Mouse (Mus musculus) stomach, postnatal 0 days (tissue): ENCODE measurements around the gene Ptpn11. TPM values are rescaled to one million over a fixed set of nuclear protein-coding genes. Genes with fewer than 3 reads are reported as not detected.

Experiments
- ATAC-seq: fragments of 200-750 bp; cut with Nextera tagmentation; 2 replicates; pipeline ENCODE4 v1.8.0; 2017; ENCODE audit not compliant: low FRiP score, low TSS enrichment
- DNase-seq: peaks from one replicate; pipeline ENCODE4 v3.0.0-alpha.2; 2016; ENCODE audit warnings: low spot score
- H3K27ac ChIP-seq: fragments of 300-500 bp; sonication (generic); replicated peaks from 2 replicates; pipeline ENCODE4 v1.5.1; 2014; ENCODE audit warnings: mild to moderate bottlenecking, control low read depth
- H3K27me3 ChIP-seq: fragments of 300-500 bp; sonication (generic); 2 replicates; pipeline ENCODE4 v1.6.1; 2014; ENCODE audit warnings: low read length; ENCODE audit not compliant: control insufficient read depth, insufficient read depth
- H3K36me3 ChIP-seq: fragments of 300-500 bp; sonication (generic); 2 replicates; pipeline ENCODE4 v1.6.1; 2014; ENCODE audit warnings: low read length, mixed read lengths; ENCODE audit not compliant: control insufficient read depth, insufficient read depth
- H3K4me1 ChIP-seq: fragments of 300-500 bp; sonication (generic); replicated peaks from 2 replicates; pipeline ENCODE4 v1.6.1; 2014; ENCODE audit warnings: antibody characterized with exemption; ENCODE audit not compliant: control insufficient read depth, insufficient read depth
- H3K4me2 ChIP-seq: fragments of 300-500 bp; sonication (generic); replicated peaks from 2 replicates; pipeline ENCODE4 v1.6.1; 2014; ENCODE audit warnings: low read depth, mild to moderate bottlenecking, control low read depth, moderate library complexity
- H3K4me3 ChIP-seq: fragments of 300-500 bp; sonication (generic); 2 replicates; pipeline ENCODE4 v1.5.1; 2014; ENCODE audit warnings: low read depth, low read length, control low read depth
- H3K9ac ChIP-seq: fragments of 300-500 bp; sonication (generic); 2 replicates; pipeline ENCODE4 v1.6.1; 2014; ENCODE audit warnings: mild to moderate bottlenecking, low read length, control low read depth, mixed read lengths
- H3K9me3 ChIP-seq: fragments of 300-500 bp; sonication (generic); 2 replicates; pipeline ENCODE4 v1.6.1; 2016; ENCODE audit warnings: low read length; ENCODE audit not compliant: control insufficient read depth
- CTCF ChIP-seq: IDR thresholded peaks from 2 replicates; pipeline ENCODE4 v1.5.1; 2016; ENCODE audit warnings: antibody characterized with exemption, low read depth, mild to moderate bottlenecking, moderate library complexity
- EP300 ChIP-seq: optimal IDR thresholded peaks from 2 replicates; pipeline ENCODE3; 2016; ENCODE audit warnings: antibody characterized with exemption
- WGBS: fragments of 180-500 bp; shearing (Covaris S2); extraction: QIAGEN DNeasy Blood & Tissue Kit; methylation state at CpG from one replicate; pipeline ENCODE4 v1.1.7; 2014; 5-methylcytosine and 5-hydroxymethylcytosine counted together
- polyA plus RNA-seq: library from polyadenylated mRNA; unstranded; fragments of >200 nt; fragmentation: Nextera tagmentation; extraction: Ambion mirVana; gene quantifications from 2 replicates; pipeline ENCODE4 v1.2.1, GENCODE M21; 2015

Gene Ptpn11
- polyA plus RNA-seq, 1 experiment from 2014 or later, result 15.0 TPM

DNA sequence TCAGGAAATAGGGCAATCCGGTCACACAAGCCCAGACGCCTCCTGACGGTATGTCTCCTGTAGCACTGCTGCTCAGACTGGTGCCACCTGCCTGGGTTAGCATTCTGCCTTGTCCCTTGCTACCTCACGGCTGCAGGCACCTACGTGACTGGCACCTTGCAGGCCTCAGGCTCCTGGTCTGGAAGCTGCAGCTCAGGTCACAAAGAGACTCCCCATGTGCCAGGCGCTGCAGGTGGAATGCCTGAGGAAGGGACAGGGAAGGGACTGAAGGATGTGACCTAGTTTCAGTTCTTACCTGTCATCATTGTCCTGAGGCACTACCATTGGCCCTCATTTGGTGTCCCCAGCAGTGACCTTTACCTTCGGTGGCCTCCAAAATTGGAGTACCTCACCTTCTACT, 82.0 kb downstream of the Ptpn11 start:
- Histone ChIP-seq H3K4me1 (no peaks in the 10 kb centered on the region), H3K27me3 (no peaks in the 10 kb centered on the region), H3K4me3 (no peak overlapping the region), H3K9ac (no peak overlapping the region), H3K4me2 (no peak overlapping the region), H3K36me3 (no peaks in the 10 kb centered on the region), H3K27ac (no peak overlapping the region), H3K9me3 (no peaks in the 10 kb centered on the region)
- TF ChIP-seq EP300, result no peak
- no peak for TF ChIP-seq CTCF
- ATAC-seq, result no peak
- DNase-seq, result no peak
- 50% methylated on average over 7 of the region's 7 CpGs for whole genome bisulfite sequencing

DNA sequence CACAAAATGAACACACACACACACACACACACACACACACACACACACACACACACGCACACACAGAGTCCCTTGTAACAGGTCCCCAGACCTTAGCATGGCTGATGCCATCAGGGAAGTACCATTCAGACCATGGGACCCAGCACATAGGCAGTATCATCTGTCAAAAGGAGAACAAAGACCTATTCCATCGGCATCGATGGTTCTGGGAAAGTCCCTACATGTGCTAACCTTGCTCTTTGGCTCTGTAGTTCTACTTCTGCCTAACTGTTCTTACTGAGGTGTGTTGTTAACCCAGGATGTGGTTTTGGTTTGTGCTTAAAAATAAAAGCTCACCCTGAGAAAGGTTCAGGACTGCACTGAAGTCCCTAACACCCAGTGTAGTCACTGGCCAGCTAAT, 84.3 kb downstream of the Ptpn11 start:
- 77% methylated on average over 3 of the region's 3 CpGs for WGBS
- no peak for TF ChIP-seq CTCF
- TF ChIP-seq EP300, result no peak
- Histone ChIP-seq H3K4me1 (no peaks in the 10 kb centered on the region), H3K27ac (no peak overlapping the region), H3K4me2 (no peak overlapping the region), H3K9ac (no peak overlapping the region), H3K36me3 (no peaks in the 10 kb centered on the region), H3K9me3 (no peaks in the 10 kb centered on the region), H3K4me3 (no peak overlapping the region), H3K27me3 (no peaks in the 10 kb centered on the region)
- DNase-seq (no peak), ATAC-seq (no peak)

DNA sequence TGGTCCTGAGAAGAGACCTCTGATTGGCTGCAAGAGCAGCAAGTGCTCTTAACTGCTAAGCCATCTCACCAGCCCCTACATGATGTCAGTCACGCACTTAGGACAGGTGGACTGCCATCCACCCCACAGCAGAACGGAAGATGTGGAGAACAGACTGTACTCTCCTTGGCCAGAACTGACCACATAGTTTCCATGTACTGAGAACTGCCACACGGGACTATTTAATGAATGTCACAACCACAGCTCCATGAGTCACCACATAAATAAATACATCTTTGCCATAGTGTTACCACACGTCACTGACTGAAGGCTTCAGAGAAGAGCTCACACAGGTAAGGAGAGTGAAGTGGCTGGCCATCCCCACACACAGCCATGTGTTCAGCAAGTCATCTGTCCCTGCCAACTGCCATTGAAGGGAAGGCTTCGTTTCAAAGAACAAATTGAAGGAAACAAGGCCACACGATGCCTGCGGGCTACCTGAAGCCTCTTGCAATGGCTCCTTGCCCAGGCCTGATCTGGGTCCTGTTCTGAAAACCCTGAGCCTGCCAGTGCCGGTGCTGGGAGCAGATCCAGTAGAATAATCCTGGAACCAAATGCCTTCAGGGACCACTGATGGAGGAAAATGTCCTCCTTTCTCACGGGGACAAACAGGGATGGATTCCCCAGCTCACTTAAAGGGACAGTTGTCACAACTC, 90.2 kb downstream of the Ptpn11 start:
- no peaks in the 10 kb centered on the region for H3K27me3 ChIP-seq

DNA sequence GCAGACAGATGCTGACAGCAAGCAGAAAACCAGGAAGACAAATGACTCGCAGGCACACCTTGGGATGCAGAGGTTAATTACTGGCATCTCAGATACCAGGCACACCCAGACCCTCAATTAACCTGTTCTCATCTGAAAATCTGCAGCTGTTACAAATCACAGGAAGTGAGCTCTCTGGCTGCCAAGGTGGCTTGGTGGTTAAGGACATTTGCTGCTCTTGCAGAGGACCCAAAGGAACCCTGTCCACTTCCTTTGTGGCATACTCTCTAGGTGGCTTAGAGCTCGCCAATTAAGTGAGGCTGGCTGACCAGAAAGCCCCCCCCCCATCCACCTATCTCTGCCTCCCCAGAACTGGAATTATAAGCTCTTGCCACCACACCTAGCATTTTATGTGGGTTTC, 91.1 kb downstream of the Ptpn11 start:
- no peak for DNase-seq
- no peaks in the 10 kb centered on the region for H3K4me1 ChIP-seq
- 43% methylated on average over 2 of the region's 2 CpGs for WGBS
- no peaks in the 10 kb centered on the region for H3K27me3 ChIP-seq
- H3K9ac ChIP-seq, result no peak overlapping the region
- H3K9me3 ChIP-seq, result no peaks in the 10 kb centered on the region
- TF ChIP-seq EP300, result no peak
- TF ChIP-seq CTCF, result no peak
- H3K27ac ChIP-seq, result no peak overlapping the region
- no peak overlapping the region for H3K4me2 ChIP-seq
- no peaks in the 10 kb centered on the region for H3K36me3 ChIP-seq
- ATAC-seq, result no peak
- no peak overlapping the region for H3K4me3 ChIP-seq

More for the DNA sequence above, 90.2 kb downstream of the Ptpn11 start:
- TF ChIP-seq EP300 (no peak), CTCF (no peak)
- ATAC-seq, result no peak
- Histone ChIP-seq H3K4me2 (no peak overlapping the region), H3K27ac (no peak overlapping the region), H3K36me3 (no peaks in the 10 kb centered on the region), H3K4me3 (no peak overlapping the region), H3K9ac (no peak overlapping the region), H3K4me1 (no peaks in the 10 kb centered on the region), H3K9me3 (no peaks in the 10 kb centered on the region)
- no peak for DNase-seq
- 69% methylated on average over 9 of the region's 9 CpGs for WGBS

DNA sequence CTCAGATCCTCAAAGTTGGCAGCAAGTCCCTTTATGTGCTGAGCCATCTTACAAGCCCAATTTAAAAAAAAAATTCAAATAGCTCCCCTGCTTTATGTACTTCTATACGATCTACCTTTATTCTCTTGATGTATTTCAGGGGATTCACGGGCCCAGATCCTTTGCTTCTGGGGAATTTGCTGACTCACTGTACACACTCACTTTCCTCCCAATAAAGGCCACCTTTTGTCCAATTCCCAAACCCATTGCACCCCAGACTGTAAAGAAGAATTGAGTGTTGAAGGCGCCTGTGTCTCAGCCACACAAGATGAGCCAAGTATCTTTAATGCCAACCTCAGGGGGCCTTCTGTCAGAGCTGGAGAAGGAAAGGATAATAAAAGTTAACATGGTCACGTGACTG, 93.2 kb downstream of the Ptpn11 start:
- no peaks in the 10 kb centered on the region for H3K9me3 ChIP-seq

DNA sequence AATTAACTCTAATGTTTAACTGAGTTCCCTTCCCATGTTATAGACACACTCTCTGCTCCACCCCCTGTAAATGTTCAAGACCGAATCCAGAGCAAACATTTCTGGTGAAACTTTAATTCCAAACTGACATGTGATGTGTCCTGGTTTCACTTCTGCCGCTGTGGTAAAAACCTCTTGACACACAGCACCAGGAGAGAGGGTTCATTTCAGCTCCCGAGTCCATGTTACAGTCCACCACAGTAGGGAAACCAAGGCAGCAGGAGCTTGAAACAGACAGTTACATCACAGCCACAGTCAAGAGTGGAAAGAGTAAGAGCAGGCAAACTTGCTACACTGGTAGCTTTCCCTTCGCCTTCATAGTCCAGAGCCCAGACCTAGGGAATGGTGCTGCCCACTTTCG, 94.5 kb downstream of the Ptpn11 start:
- no peaks in the 10 kb centered on the region for H3K4me1 ChIP-seq
- H3K27me3 ChIP-seq, result no peaks in the 10 kb centered on the region
- no peak overlapping the region for H3K4me2 ChIP-seq
- WGBS, result 68% methylated on average over 5 of the region's 5 CpGs
- no peak overlapping the region for H3K4me3 ChIP-seq
- no peak for ATAC-seq
- no peak for DNase-seq
- TF ChIP-seq CTCF (no peak), EP300 (no peak)
- no peak overlapping the region for H3K27ac ChIP-seq
- no peak overlapping the region for H3K9ac ChIP-seq
- H3K36me3 ChIP-seq, result no peaks in the 10 kb centered on the region
- no peaks in the 10 kb centered on the region for H3K9me3 ChIP-seq

More for the DNA sequence above, 93.2 kb downstream of the Ptpn11 start:
- ATAC-seq (no peak), DNase-seq (no peak)
- no peak overlapping the region for H3K4me3 ChIP-seq
- no peak overlapping the region for H3K9ac ChIP-seq
- no peaks in the 10 kb centered on the region for H3K36me3 ChIP-seq
- TF ChIP-seq EP300, result no peak
- H3K27ac ChIP-seq, result no peak overlapping the region
- no peaks in the 10 kb centered on the region for H3K4me1 ChIP-seq
- WGBS, result 73% methylated on average over 4 of the region's 4 CpGs
- H3K4me2 ChIP-seq, result no peak overlapping the region
- no peaks in the 10 kb centered on the region for H3K27me3 ChIP-seq
